9 mouse cellular contexts compared by ENCODE assay signal in genomic region chr11:103171286-103171620, GRCm38 (mm10). TPM values are rescaled to one million over a fixed set of nuclear protein-coding genes. Genes with fewer than 3 reads are reported as not detected.
DNase-seq lines count a peak whose midpoint lies in the region; ATAC-seq and TF ChIP-seq lines count a peak whose summit lies in the region.
"Had no signal": no experiment of that assay in that cellular context is flagged by ENCODE, and none has a peak within 500 bp of the region (broad histone marks: within the 10 kb centered on the region; RNA-seq: fewer than 3 reads in every experiment).

No protein-coding gene starts in this region.

- H3K27me3 ChIP-seq in CH12.LX (replicated peaks), result no peaks in the 10 kb centered on the region
- H3K27me3 ChIP-seq in forebrain, postnatal 0 days (ENCODE audit: insufficient read depth, low read length), result no peaks in the 10 kb centered on the region
- H3K27me3 ChIP-seq in liver, embryonic 16.5 days (ENCODE audit: control insufficient read depth, insufficient read depth, low read depth, low read length), result peaks cover 27% of the 10 kb centered on the region

- peaks cover 2% of the 10 kb centered on the region for H3K9me3 ChIP-seq in CH12.LX (replicated peaks; ENCODE audit: low read length)
- no peaks in the 10 kb centered on the region for H3K9me3 ChIP-seq in forebrain, postnatal 0 days (ENCODE audit: low read length)
- H3K9me3 ChIP-seq in liver, embryonic 16.5 days (replicated peaks; ENCODE audit: control insufficient read depth, low read length), result no peaks in the 10 kb centered on the region

- dilution Hi-C loops in CH12.LX (cut with MboI; ENCODE audit: extremely low pct_ligation_motif_present, extremely low pct_unique_long_range_greater_than_20kb, low sequenced_read_pairs), result no loop called here

- intact Hi-C loops in gastrocnemius, adult 2 months (cut with DNase I), result loop anchor here (10.0 kb wide), 1 partner anchor 54 kb away; no protein-coding TSS in a partner anchor

- WGBS in forebrain, postnatal 0 days, result 3% methylated on average over 23 of the region's 23 CpGs
- WGBS in liver, embryonic 16.5 days (ENCODE audit: insufficient replicate concordance), result 1% methylated on average over 23 of the region's 23 CpGs

- TF ChIP-seq RAD21 in CH12.LX (IDR thresholded peaks at IDR 0.05; ENCODE audit: low read depth, low read length), result no peak

- in situ Hi-C loops in CH12.LX (cut with MboI; ENCODE audit: low pct_ligation_motif_present, low pct_unique_long_range_greater_than_20kb, low sequenced_read_pairs), result loop anchor here (5.0 to 25.0 kb wide), 3 partner anchors 101 to 391 kb away; no protein-coding TSS in a partner anchor

- no peak for TF ChIP-seq EP300 in CH12.LX (IDR thresholded peaks at IDR 0.05; ENCODE audit: low read length)

- peak; percentile 12; the same call in 1 of the 2 replicates for ATAC-seq in forebrain, postnatal 0 days
- ATAC-seq in liver, embryonic 16.5 days (ENCODE audit: low read depth), result no peak

- no peaks in the 10 kb centered on the region for H3K36me3 ChIP-seq in CH12.LX (replicated peaks in 1 of 2; ENCODE audit: control insufficient read depth in 1 of 2, insufficient read depth in 1 of 2, low read length in 1 of 2)
- no peaks in the 10 kb centered on the region for H3K36me3 ChIP-seq in forebrain, postnatal 0 days (ENCODE audit: insufficient read depth)
- no peaks in the 10 kb centered on the region for H3K36me3 ChIP-seq in liver, embryonic 16.5 days (ENCODE audit: control insufficient read depth, insufficient read depth)

- no peak for TF ChIP-seq CTCF in gastrocnemius, adult 2 months (IDR thresholded peaks at IDR 0.05)
- no peak for TF ChIP-seq CTCF in CH12.LX (conservative IDR thresholded peaks at IDR 0.05 in 1 of 2, IDR thresholded peaks at IDR 0.05 in 1 of 2; ENCODE audit: low read depth in 2 of 2, low read length in 2 of 2)
- no peak for TF ChIP-seq CTCF in forebrain, postnatal 0 days (IDR thresholded peaks at IDR 0.05; ENCODE audit: low read depth)

- H3K4me3 ChIP-seq in gastrocnemius, adult 2 months, result peak overlapping the region; percentile 87
- peak overlapping the region; percentile 69 to 79 (median 78) for H3K4me3 ChIP-seq in CH12.LX (replicated peaks in 1 of 3; ENCODE audit: low read depth in 2 of 3, low read length in 2 of 3, poor library complexity in 1 of 3)
- peak overlapping the region; percentile 75 for H3K4me3 ChIP-seq in forebrain, postnatal 0 days (ENCODE audit: low read depth, low read length)
- H3K4me3 ChIP-seq in liver, embryonic 16.5 days (ENCODE audit: low read depth, low read length), result peak overlapping the region; percentile 57

- DNase-seq in gastrocnemius, adult 2 months, result no peak
- no peak for DNase-seq in gastrocnemius, adult 18-20 months (ENCODE audit: low spot score)
- peak; percentile 44 for DNase-seq in CH12.LX (ENCODE audit: extremely low read depth)
- DNase-seq in forebrain, postnatal 0 days, result no peak
- no peak for DNase-seq in adipocyte (ENCODE audit: low spot score)
- DNase-seq in ovary, adult 18-20 months (ENCODE audit: low spot score), result no peak
- DNase-seq in right cerebral cortex, postnatal 4 days, result no peak

- peak overlapping the region; percentile 86 for H3K27ac ChIP-seq in gastrocnemius, adult 2 months
- H3K27ac ChIP-seq in CH12.LX (ENCODE audit: insufficient read depth, low read depth), result peak overlapping the region; percentile 30; the same call in 1 of the 2 replicates
- no peak overlapping the region for H3K27ac ChIP-seq in forebrain, postnatal 0 days (ENCODE audit: low read depth, low read length)
- H3K27ac ChIP-seq in liver, embryonic 16.5 days (ENCODE audit: low read length), result no peak overlapping the region; the same call in 1 of the 2 replicates

- TF ChIP-seq POLR2A in CH12.LX (IDR thresholded peaks at IDR 0.05; ENCODE audit: low read depth, low read length), result no peak

- H3K4me1 ChIP-seq in CH12.LX (ENCODE audit: control insufficient read depth in 1 of 2, insufficient read depth in 2 of 2), result peaks cover 11 to 67% of the 10 kb centered on the region in 2 experiments
- 0 out of 2 replicates have a peak, but pooled peaks cover 5% of the 10 kb centered on the region for H3K4me1 ChIP-seq in forebrain, postnatal 0 days (ENCODE audit: insufficient read depth)
- H3K4me1 ChIP-seq in liver, embryonic 16.5 days (ENCODE audit: control insufficient read depth, low read depth, low read length), result peaks cover 7% of the 10 kb centered on the region

- H3K9ac ChIP-seq in CH12.LX (ENCODE audit: insufficient read depth, low read depth), result peak overlapping the region; percentile 58
- H3K9ac ChIP-seq in forebrain, postnatal 0 days, result peak overlapping the region; percentile 64
- H3K9ac ChIP-seq in liver, embryonic 16.5 days (ENCODE audit: low read depth, low read length), result peak overlapping the region; percentile 56

- peaks cover 33% of the 10 kb centered on the region for H3K79me2 ChIP-seq in CH12.LX (replicated peaks; ENCODE audit: control insufficient read depth, extremely low read depth, insufficient read depth, poor library complexity, severe bottlenecking)

- H3K4me2 ChIP-seq in CH12.LX (ENCODE audit: insufficient read depth, low read depth, poor library complexity, severe bottlenecking), result peak overlapping the region; percentile 93; the same call in 1 of the 2 replicates
- peak overlapping the region; percentile 85 for H3K4me2 ChIP-seq in forebrain, postnatal 0 days (ENCODE audit: low read depth)
- peak overlapping the region; percentile 68 for H3K4me2 ChIP-seq in liver, embryonic 16.5 days (ENCODE audit: low read depth, low read length)

TF ChIP-seq in CH12.LX, 34 proteins besides CTCF, POLR2A, EP300 and RAD21 (continues in another document):
- TF ChIP-seq SIN3A (IDR thresholded peaks at IDR 0.05; ENCODE audit: low read length) (0 out of 2 replicates have a peak, but pooled peaks have one; percentile 10), KAT2A (IDR thresholded peaks at IDR 0.05; ENCODE audit: insufficient replicate concordance, low read length) (no peak), POLR2AphosphoS2 (IDR thresholded peaks at IDR 0.05; ENCODE audit: low read depth, low read length) (no peak), NELFE (IDR thresholded peaks at IDR 0.05; ENCODE audit: low read depth, low read length) (no peak), HCFC1 (IDR thresholded peaks at IDR 0.05; ENCODE audit: low read depth, low read length) (no peak), UBTF (IDR thresholded peaks at IDR 0.05; ENCODE audit: low read depth, low read length) (peak; percentile 21; the same call in 1 of the 2 replicates), USF2 (conservative IDR thresholded peaks at IDR 0.05; ENCODE audit: low read depth, low read length) (no peak), ZKSCAN1 (IDR thresholded peaks at IDR 0.05; ENCODE audit: borderline replicate concordance, low read depth, low read length) (no peak), TCF12 (IDR thresholded peaks at IDR 0.05; ENCODE audit: low read depth, low read length) (no peak), E2F4 (IDR thresholded peaks at IDR 0.05; ENCODE audit: insufficient replicate concordance, low read depth, low read length) (no peak), MXI1 (IDR thresholded peaks at IDR 0.05; ENCODE audit: low read depth, low read length) (peak; percentile 44; the same call in 1 of the 2 replicates), ZC3H11A (IDR thresholded peaks at IDR 0.05; ENCODE audit: low read depth, low read length) (no peak), MYC (IDR thresholded peaks at IDR 0.05; ENCODE audit: low read depth, low read length) (no peak)

RNA-seq across cellular contexts. Expression of gene Fmnl1, which starts 0.3 kb away (rescaled TPM):
- total RNA-seq in gastrocnemius, adult 2 months (2021), result 1 to 10 TPM; 4.2 to 5.7 TPM
- 1 to 10 TPM; 5.1 to 8.1 TPM for total RNA-seq in gastrocnemius, adult 18-20 months (2021)
- total RNA-seq in CH12.LX (2012; rRNA removed) (35.0 and 36.5 TPM in 2 replicates), CH12.LX (2014; rRNA removed) (5.6 and 6.9 TPM in 2 replicates)
- polyA plus RNA-seq in CH12.LX (2012; ENCODE audit: insufficient read length, low read depth), result 104 and 118 TPM in 2 replicates
- 6.5 and 9.4 TPM in 2 replicates for total RNA-seq in forebrain, postnatal 0 days (2014; rRNA removed)
- 4.8 and 7.1 TPM in 2 replicates for polyA plus RNA-seq in forebrain, postnatal 0 days (2015; fragmentation: Nextera tagmentation; extraction: Ambion mirVana)
- polyA plus RNA-seq in liver, embryonic 16.5 days (2015; fragmentation: Nextera tagmentation; extraction: Ambion mirVana), result 5.2 and 6.3 TPM in 2 replicates

RNA-seq across cellular contexts. Expression of gene 1700023F06Rik, which starts 37.1 kb away (rescaled TPM):
- total RNA-seq in gastrocnemius, adult 2 months (2021), result not detected
- not detected for total RNA-seq in gastrocnemius, adult 18-20 months (2021)
- total RNA-seq in CH12.LX (2012; rRNA removed) (not detected in 2 replicates), CH12.LX (2014; rRNA removed) (not detected in 2 replicates)
- polyA plus RNA-seq in CH12.LX (2012; ENCODE audit: insufficient read length, low read depth), result not detected in 2 replicates
- total RNA-seq in forebrain, postnatal 0 days (2014; rRNA removed), result 0.71 TPM in 1 of 2 replicates, not detected in the other
- polyA plus RNA-seq in forebrain, postnatal 0 days (2015; fragmentation: Nextera tagmentation; extraction: Ambion mirVana), result 3.0 and 3.1 TPM in 2 replicates
- polyA plus RNA-seq in liver, embryonic 16.5 days (2015; fragmentation: Nextera tagmentation; extraction: Ambion mirVana), result not detected in 2 replicates
- total RNA-seq: hematopoietic stem cell, adult 5-6 weeks had no signal

RNA-seq across cellular contexts. Expression of gene Hexim2, which starts 39.0 kb away (rescaled TPM):
- 1 to 10 TPM; 2.0 to 3.6 TPM for total RNA-seq in gastrocnemius, adult 2 months (2021)
- 1 to 10 TPM; 3.3 to 4.4 TPM for total RNA-seq in gastrocnemius, adult 18-20 months (2021)
- 31.4 and 33.3 TPM in 2 replicates for total RNA-seq in CH12.LX (2012; rRNA removed)
- total RNA-seq in CH12.LX (2014; rRNA removed), result 28.8 and 33.0 TPM in 2 replicates
- polyA plus RNA-seq in CH12.LX (2012; ENCODE audit: insufficient read length, low read depth), result 27.0 and 31.6 TPM in 2 replicates
- total RNA-seq in forebrain, postnatal 0 days (2014; rRNA removed), result 30.8 and 47.0 TPM in 2 replicates
- polyA plus RNA-seq in forebrain, postnatal 0 days (2015; fragmentation: Nextera tagmentation; extraction: Ambion mirVana), result 16.5 and 27.9 TPM in 2 replicates
- 5.2 and 5.7 TPM in 2 replicates for polyA plus RNA-seq in liver, embryonic 16.5 days (2015; fragmentation: Nextera tagmentation; extraction: Ambion mirVana)

RNA-seq across cellular contexts. Expression of gene Spata32, which starts 47.0 kb away (rescaled TPM):
- total RNA-seq in gastrocnemius, adult 2 months (2021), result not detected
- total RNA-seq in gastrocnemius, adult 18-20 months (2021), result not detected
- total RNA-seq in CH12.LX (2012; rRNA removed) (not detected in 2 replicates), CH12.LX (2014; rRNA removed) (not detected in 2 replicates)
- polyA plus RNA-seq in CH12.LX (2012; ENCODE audit: insufficient read length, low read depth), result not detected in 2 replicates
- 0.57 and 0.62 TPM in 2 replicates for total RNA-seq in forebrain, postnatal 0 days (2014; rRNA removed)
- polyA plus RNA-seq in forebrain, postnatal 0 days (2015; fragmentation: Nextera tagmentation; extraction: Ambion mirVana), result 0.43 and 0.64 TPM in 2 replicates
- polyA plus RNA-seq in liver, embryonic 16.5 days (2015; fragmentation: Nextera tagmentation; extraction: Ambion mirVana), result not detected in 2 replicates
- total RNA-seq: hematopoietic stem cell, adult 5-6 weeks had no signal

RNA-seq across cellular contexts. Expression of gene Hexim1, which starts 55.2 kb away (rescaled TPM):
- 10 to 100 TPM; 18.6 to 21.8 TPM for total RNA-seq in gastrocnemius, adult 2 months (2021)
- 10 to 100 TPM; 23.3 to 23.6 TPM for total RNA-seq in gastrocnemius, adult 18-20 months (2021)
- total RNA-seq in CH12.LX (2012; rRNA removed), result 25.9 and 38.9 TPM in 2 replicates
- 16.4 and 20.2 TPM in 2 replicates for total RNA-seq in CH12.LX (2014; rRNA removed)
- 50.4 and 51.8 TPM in 2 replicates for polyA plus RNA-seq in CH12.LX (2012; ENCODE audit: insufficient read length, low read depth)
- 19.0 and 20.5 TPM in 2 replicates for total RNA-seq in forebrain, postnatal 0 days (2014; rRNA removed)
- polyA plus RNA-seq in forebrain, postnatal 0 days (2015; fragmentation: Nextera tagmentation; extraction: Ambion mirVana), result 3.7 and 3.9 TPM in 2 replicates
- polyA plus RNA-seq in liver, embryonic 16.5 days (2015; fragmentation: Nextera tagmentation; extraction: Ambion mirVana), result 1.7 and 1.9 TPM in 2 replicates

Comparison
In these comparisons a context has a peak if more than half of its experiments do, and no peak if none do; other contexts are left out.
1. H3K27ac ChIP-seq: peak in gastrocnemius, adult 2 months (single experiment) and CH12.LX (single experiment); none in forebrain, postnatal 0 days (single experiment) and liver, embryonic 16.5 days (single experiment).
2. Peak in every context shown above with its lines, with median percentiles within 50 percentile points of each other: H3K4me3 ChIP-seq, H3K4me2 ChIP-seq and H3K9ac ChIP-seq.